26 mouse cellular contexts compared by ENCODE assay signal in genomic region chr12:82076766-82077165, GRCm38 (mm10).
A peak's percentile ranks its signal among the peaks of the same experiment; 100 is the strongest.
DNase-seq lines count a peak whose midpoint lies in the region; ATAC-seq and TF ChIP-seq lines count a peak whose summit lies in the region.
"Had no signal": no experiment of that assay in that cellular context is flagged by ENCODE, and none has a peak within 500 bp of the region (broad histone marks: within the 10 kb centered on the region; RNA-seq: fewer than 3 reads in every experiment).

No protein-coding gene starts in this region.

- peak; percentile 33 for DNase-seq in kidney, postnatal 14 days
- DNase-seq in kidney, adult 9 months = no peak
- DNase-seq in lung, embryonic 14.5 days = peak; percentile 34
- DNase-seq in lung, postnatal 25 days (ENCODE audit: low spot score) = no peak
- DNase-seq in embryonic facial prominence, embryonic 14.5 days (ENCODE audit: low spot score) = peak; percentile 32
- no peak for DNase-seq in left cerebral cortex, adult 11 months (ENCODE audit: low spot score)
- DNase-seq: adrenal gland, postnatal 14 days; cerebellum, adult 11 months; cerebellum, adult 9-11 months; gastrocnemius, postnatal 10 days; heart, postnatal 14 days; kidney, adult 8-10 months; liver, postnatal 0 days; lung, postnatal 10 days; right cerebral cortex, postnatal 25 days; thymus, postnatal 4 days had no signal

- no peak overlapping the region for H3K4me3 ChIP-seq in intestine, embryonic 16.5 days (ENCODE audit: low read length)
- H3K4me3 ChIP-seq in intestine, postnatal 0 days (ENCODE audit: low read depth, low read length) = no peak overlapping the region
- no peak overlapping the region for H3K4me3 ChIP-seq in lung, embryonic 14.5 days (ENCODE audit: low read depth, low read length)
- no peak overlapping the region for H3K4me3 ChIP-seq in embryonic facial prominence, embryonic 14.5 days (ENCODE audit: low read depth, low read length)
- H3K4me3 ChIP-seq: forebrain, embryonic 13.5 days; limb, embryonic 13.5 days; liver, embryonic 12.5 days; midbrain, embryonic 10.5 days; midbrain, embryonic 15.5 days; neural tube, embryonic 15.5 days had no signal

- no peaks in the 10 kb centered on the region for H3K36me3 ChIP-seq in intestine, embryonic 16.5 days (ENCODE audit: control insufficient read depth, insufficient read depth, low read length)
- H3K36me3 ChIP-seq in intestine, postnatal 0 days (ENCODE audit: control insufficient read depth, insufficient read depth) = no peaks in the 10 kb centered on the region
- no peaks in the 10 kb centered on the region for H3K36me3 ChIP-seq in lung, embryonic 14.5 days (ENCODE audit: insufficient read depth)
- no peaks in the 10 kb centered on the region for H3K36me3 ChIP-seq in embryonic facial prominence, embryonic 14.5 days (ENCODE audit: control insufficient read depth, insufficient read depth, low read length)
- H3K36me3 ChIP-seq: limb, embryonic 13.5 days; liver, embryonic 12.5 days; midbrain, embryonic 10.5 days; midbrain, embryonic 15.5 days; neural tube, embryonic 15.5 days had no signal

- H3K4me2 ChIP-seq in intestine, embryonic 16.5 days (ENCODE audit: low read depth, low read length) = no peak overlapping the region
- H3K4me2 ChIP-seq in intestine, postnatal 0 days (replicated peaks; ENCODE audit: low read depth) = no peak overlapping the region
- no peak overlapping the region for H3K4me2 ChIP-seq in lung, embryonic 14.5 days
- H3K4me2 ChIP-seq in embryonic facial prominence, embryonic 14.5 days (ENCODE audit: low read depth, low read length) = no peak overlapping the region
- H3K4me2 ChIP-seq: forebrain, embryonic 13.5 days; limb, embryonic 13.5 days; liver, embryonic 12.5 days; midbrain, embryonic 15.5 days; neural tube, embryonic 15.5 days had no signal

- peak; percentile 58 for ATAC-seq in intestine, embryonic 16.5 days
- no peak for ATAC-seq in intestine, postnatal 0 days
- ATAC-seq in lung, embryonic 14.5 days (ENCODE audit: insufficient read depth) = no peak
- ATAC-seq in embryonic facial prominence, embryonic 14.5 days (ENCODE audit: low read depth) = no peak
- ATAC-seq: CD4-positive, CD25-positive, alpha-beta regulatory T cell, adult 4 months; forebrain, embryonic 13.5 days; hindbrain, embryonic 16.5 days; liver, embryonic 12.5 days; liver, postnatal 0 days; midbrain, embryonic 15.5 days had no signal

- H3K27me3 ChIP-seq in intestine, embryonic 16.5 days (replicated peaks; ENCODE audit: control insufficient read depth, insufficient read depth, low read length) = no peaks in the 10 kb centered on the region
- H3K27me3 ChIP-seq in intestine, postnatal 0 days (replicated peaks; ENCODE audit: control insufficient read depth, insufficient read depth, low read length) = no peaks in the 10 kb centered on the region
- no peaks in the 10 kb centered on the region for H3K27me3 ChIP-seq in lung, embryonic 14.5 days (ENCODE audit: insufficient read depth, low read length)
- H3K27me3 ChIP-seq in embryonic facial prominence, embryonic 14.5 days (replicated peaks; ENCODE audit: control insufficient read depth, insufficient read depth, low read length) = no peaks in the 10 kb centered on the region
- H3K27me3 ChIP-seq: forebrain, embryonic 13.5 days; limb, embryonic 13.5 days; liver, embryonic 12.5 days; midbrain, embryonic 15.5 days; neural tube, embryonic 15.5 days had no signal

- peaks cover 17% of the 10 kb centered on the region for H3K4me1 ChIP-seq in intestine, embryonic 16.5 days (ENCODE audit: control insufficient read depth, insufficient read depth, low read length)
- no peaks in the 10 kb centered on the region for H3K4me1 ChIP-seq in intestine, postnatal 0 days (replicated peaks; ENCODE audit: control insufficient read depth, insufficient read depth, low read length)
- H3K4me1 ChIP-seq in lung, embryonic 14.5 days (ENCODE audit: insufficient read depth) = no peaks in the 10 kb centered on the region
- H3K4me1 ChIP-seq in embryonic facial prominence, embryonic 14.5 days (ENCODE audit: control insufficient read depth, insufficient read depth, low read length) = peaks cover 8% of the 10 kb centered on the region
- H3K4me1 ChIP-seq: forebrain, embryonic 13.5 days; liver, embryonic 12.5 days; midbrain, embryonic 15.5 days had no signal

- H3K9ac ChIP-seq in intestine, embryonic 16.5 days (ENCODE audit: low read depth, low read length) = no peak overlapping the region
- no peak overlapping the region for H3K9ac ChIP-seq in intestine, postnatal 0 days (ENCODE audit: low read depth, low read length)
- H3K9ac ChIP-seq in lung, embryonic 14.5 days = no peak overlapping the region
- H3K9ac ChIP-seq in embryonic facial prominence, embryonic 14.5 days (ENCODE audit: low read depth, low read length) = no peak overlapping the region
- H3K9ac ChIP-seq: forebrain, embryonic 13.5 days; limb, embryonic 13.5 days; liver, embryonic 12.5 days; liver, postnatal 0 days; midbrain, embryonic 15.5 days; neural tube, embryonic 15.5 days had no signal

- no peaks in the 10 kb centered on the region for H3K9me3 ChIP-seq in intestine, embryonic 16.5 days (ENCODE audit: control insufficient read depth, low read length)
- H3K9me3 ChIP-seq in intestine, postnatal 0 days (ENCODE audit: control insufficient read depth) = no peaks in the 10 kb centered on the region
- H3K9me3 ChIP-seq in lung, embryonic 14.5 days (ENCODE audit: low read depth, low read length) = no peaks in the 10 kb centered on the region
- H3K9me3 ChIP-seq in embryonic facial prominence, embryonic 14.5 days (ENCODE audit: control insufficient read depth, low read length) = no peaks in the 10 kb centered on the region
- H3K9me3 ChIP-seq: limb, embryonic 13.5 days; liver, embryonic 12.5 days; midbrain, embryonic 10.5 days; midbrain, embryonic 15.5 days; neural tube, embryonic 15.5 days had no signal

- 70% methylated on average over 8 of the region's 8 CpGs for WGBS in intestine, embryonic 16.5 days
- WGBS in intestine, postnatal 0 days = 73% methylated on average over 8 of the region's 8 CpGs
- 47% methylated on average over 8 of the region's 8 CpGs for WGBS in lung, embryonic 14.5 days
- WGBS in embryonic facial prominence, embryonic 14.5 days = 62% methylated on average over 8 of the region's 8 CpGs

- H3K27ac ChIP-seq in intestine, embryonic 16.5 days (ENCODE audit: low read length) = 0 out of 2 replicates have a peak overlapping the region, but pooled peaks have one; percentile 20
- no peak overlapping the region for H3K27ac ChIP-seq in intestine, postnatal 0 days (ENCODE audit: low read depth, low read length)
- no peak overlapping the region for H3K27ac ChIP-seq in lung, embryonic 14.5 days (ENCODE audit: low read depth)
- no peak overlapping the region for H3K27ac ChIP-seq in embryonic facial prominence, embryonic 14.5 days (replicated peaks; ENCODE audit: low read depth, low read length)
- H3K27ac ChIP-seq: forebrain, embryonic 13.5 days; limb, embryonic 13.5 days; liver, embryonic 12.5 days; midbrain, embryonic 15.5 days; neural tube, embryonic 15.5 days had no signal

- no peak for TF ChIP-seq CTCF in intestine, postnatal 0 days (IDR thresholded peaks at IDR 0.05; ENCODE audit: low read depth)
- no peak for TF ChIP-seq CTCF in lung, embryonic 14.5 days (IDR thresholded peaks at IDR 0.05; ENCODE audit: low read depth)

Comparison
In these comparisons a context has a peak if more than half of its experiments do, and no peak if none do; other contexts are left out.
1. DNase-seq: peak in kidney, postnatal 14 days (single experiment), lung, embryonic 14.5 days (single experiment) and embryonic facial prominence, embryonic 14.5 days (single experiment); none in kidney, adult 9 months (single experiment), lung, postnatal 25 days (single experiment) and left cerebral cortex, adult 11 months (single experiment).